Mouse (Mus musculus) brain, embryonic 14.5 days (tissue): ENCODE results near the gene Tpcn1.

Experiments used
- CTCF ChIP-seq: fragments of 200-500 bp; IDR thresholded peaks from 2 replicates; pipeline ENCODE4 v1.5.1; 2012; ENCODE audit warnings: inconsistent platforms, mild to moderate bottlenecking, moderate library complexity, borderline replicate concordance; ENCODE audit not compliant: insufficient read depth, insufficient read length; ENCODE audit errors: extremely low read depth
- POLR2A ChIP-seq: fragments of 200-500 bp; IDR thresholded peaks from 2 replicates; pipeline ENCODE4 v1.6.1; 2012; ENCODE audit warnings: mild to moderate bottlenecking, inconsistent platforms, borderline replicate concordance; ENCODE audit not compliant: poor library complexity, insufficient read depth, insufficient read length, severe bottlenecking; ENCODE audit errors: extremely low read depth

- TF ChIP-seq POLR2A (no peak), CTCF (peak; percentile 46; the same call in 1 of the 2 replicates)
These were observed 2.0 kb upstream of the Tpcn1 start for GRCm38 (mm10) chr5:120590356-120591010.
